In genomic region chr6:23272542-23272941, GRCm38 (mm10) we compare ENCODE assay signal across 34 mouse cellular contexts. TPM values are rescaled to one million over a fixed set of nuclear protein-coding genes. Genes with fewer than 3 reads are reported as not detected.
DNase-seq lines count a peak whose midpoint lies in the region; ATAC-seq and TF ChIP-seq lines count a peak whose summit lies in the region.
"Had no signal": no experiment of that assay in that cellular context is flagged by ENCODE, and none has a peak within 500 bp of the region (broad histone marks: within the 10 kb centered on the region; RNA-seq: fewer than 3 reads in every experiment).

No protein-coding gene starts in this region.

- H3K4me2 ChIP-seq in hindbrain, embryonic 14.5 days (replicated peaks): no peak overlapping the region
- peak overlapping the region; percentile 25; the same call in 1 of the 2 replicates for H3K4me2 ChIP-seq in midbrain, embryonic 12.5 days (replicated peaks)
- H3K4me2 ChIP-seq in midbrain, embryonic 15.5 days: no peak overlapping the region
- H3K4me2 ChIP-seq in forebrain, embryonic 11.5 days (ENCODE audit: low read depth, low read length, severe bottlenecking): peak overlapping the region; percentile 32; the same call in 1 of the 2 replicates
- 0 out of 2 replicates have a peak overlapping the region, but pooled peaks have one; percentile 2 for H3K4me2 ChIP-seq in forebrain, embryonic 15.5 days (replicated peaks)
- H3K4me2 ChIP-seq: heart, embryonic 15.5 days; intestine, embryonic 15.5 days; limb, embryonic 15.5 days; liver, embryonic 13.5 days had no signal

- H3K27me3 ChIP-seq in hindbrain, embryonic 10.5 days (ENCODE audit: insufficient read depth, poor library complexity, severe bottlenecking): peaks cover 87% of the 10 kb centered on the region
- H3K27me3 ChIP-seq in hindbrain, embryonic 14.5 days (ENCODE audit: control insufficient read depth, insufficient read depth, low read length): peaks cover 92% of the 10 kb centered on the region
- H3K27me3 ChIP-seq in midbrain, embryonic 12.5 days: peaks cover 67% of the 10 kb centered on the region
- peaks cover 77% of the 10 kb centered on the region for H3K27me3 ChIP-seq in midbrain, embryonic 15.5 days (replicated peaks)
- peaks cover 9% of the 10 kb centered on the region; the same call in 1 of the 2 replicates for H3K27me3 ChIP-seq in forebrain, embryonic 11.5 days (ENCODE audit: control insufficient read depth, insufficient read depth, low read length)
- peaks cover 57% of the 10 kb centered on the region for H3K27me3 ChIP-seq in forebrain, embryonic 15.5 days
- H3K27me3 ChIP-seq: megakaryocyte, embryonic 14.5 days had no signal

- no peak for ATAC-seq in hindbrain, embryonic 14.5 days (ENCODE audit: low FRiP score)
- ATAC-seq in midbrain, embryonic 12.5 days (ENCODE audit: low FRiP score, low read depth): peak; percentile 7; the same call in 1 of the 2 replicates
- no peak for ATAC-seq in midbrain, embryonic 15.5 days (replicated peaks)
- peak; percentile 29 for ATAC-seq in forebrain, embryonic 11.5 days (replicated peaks; ENCODE audit: low FRiP score)
- no peak for ATAC-seq in forebrain, embryonic 15.5 days (replicated peaks)
- ATAC-seq: hindbrain, embryonic 16.5 days; intestine, embryonic 15.5 days; lung, postnatal 0 days had no signal

- peak overlapping the region; percentile 24 for H3K4me3 ChIP-seq in hindbrain, embryonic 10.5 days
- H3K4me3 ChIP-seq in hindbrain, embryonic 14.5 days (replicated peaks; ENCODE audit: low read length): no peak overlapping the region
- no peak overlapping the region for H3K4me3 ChIP-seq in midbrain, embryonic 12.5 days
- no peak overlapping the region for H3K4me3 ChIP-seq in midbrain, embryonic 15.5 days
- H3K4me3 ChIP-seq in forebrain, embryonic 11.5 days (ENCODE audit: low read depth, low read length): no peak overlapping the region
- H3K4me3 ChIP-seq in forebrain, embryonic 15.5 days: no peak overlapping the region
- H3K4me3 ChIP-seq in left cerebral cortex, adult 2 months: no peak overlapping the region
- H3K4me3 ChIP-seq: erythroblast, embryonic 14.5 days; heart, embryonic 10.5 days; heart, embryonic 15.5 days; intestine, embryonic 15.5 days; limb, embryonic 10.5 days; limb, embryonic 15.5 days; liver, embryonic 13.5 days; megakaryocyte, embryonic 14.5 days had no signal

- peaks cover 25% of the 10 kb centered on the region for H3K4me1 ChIP-seq in hindbrain, embryonic 10.5 days (replicated peaks)
- 0 out of 2 replicates have a peak, but pooled peaks cover 6% of the 10 kb centered on the region for H3K4me1 ChIP-seq in hindbrain, embryonic 14.5 days (replicated peaks; ENCODE audit: control insufficient read depth, insufficient read depth, low read length)
- H3K4me1 ChIP-seq in midbrain, embryonic 12.5 days: peaks cover 20% of the 10 kb centered on the region
- peaks cover 5% of the 10 kb centered on the region; the same call in 1 of the 2 replicates for H3K4me1 ChIP-seq in midbrain, embryonic 15.5 days
- H3K4me1 ChIP-seq in forebrain, embryonic 11.5 days (replicated peaks; ENCODE audit: control insufficient read depth, insufficient read depth, low read length): peaks cover 17% of the 10 kb centered on the region
- peaks cover 10% of the 10 kb centered on the region for H3K4me1 ChIP-seq in forebrain, embryonic 15.5 days
- H3K4me1 ChIP-seq: heart, embryonic 10.5 days; heart, embryonic 15.5 days; intestine, embryonic 15.5 days; limb, embryonic 15.5 days; liver, embryonic 13.5 days; megakaryocyte, embryonic 14.5 days had no signal

- DNase-seq in hindbrain, embryonic 10.5 days (ENCODE audit: low spot score): no peak
- DNase-seq in hindbrain, embryonic 14.5 days (ENCODE audit: low spot score): no peak
- DNase-seq in forebrain, embryonic 11.5 days (ENCODE audit: low spot score): no peak
- DNase-seq in right cerebral cortex, postnatal 25 days: no peak
- DNase-seq in left cerebral cortex, adult 2 months (ENCODE audit: extremely low spot score in 1 of 2, low spot score in 2 of 2): no peak
- DNase-seq: adrenal gland, postnatal 14 days; cerebellum, adult 11-12 months; cerebellum, adult 9-11 months; gastrocnemius, postnatal 14 days; heart, adult 11 months; kidney, adult 8-10 months; kidney, postnatal 4 days; layer of hippocampus, postnatal 36 days; liver, embryonic 13.5 days; lung, adult 18-20 months; lung, postnatal 4 days; spleen, adult 18-20 months; thymus, postnatal 25 days had no signal

- intact Hi-C loops in left cerebral cortex, adult 2 months (cut with DNase I): no loop called here

- H3K9ac ChIP-seq in hindbrain, embryonic 14.5 days: no peak overlapping the region
- no peak overlapping the region for H3K9ac ChIP-seq in midbrain, embryonic 12.5 days (replicated peaks)
- no peak overlapping the region for H3K9ac ChIP-seq in midbrain, embryonic 15.5 days
- no peak overlapping the region for H3K9ac ChIP-seq in forebrain, embryonic 11.5 days (ENCODE audit: low read length)
- H3K9ac ChIP-seq in forebrain, embryonic 15.5 days (replicated peaks): no peak overlapping the region
- H3K9ac ChIP-seq: heart, embryonic 15.5 days; intestine, embryonic 15.5 days; limb, embryonic 15.5 days; liver, embryonic 13.5 days had no signal

- H3K36me3 ChIP-seq in hindbrain, embryonic 10.5 days: no peaks in the 10 kb centered on the region
- no peaks in the 10 kb centered on the region for H3K36me3 ChIP-seq in hindbrain, embryonic 14.5 days (replicated peaks; ENCODE audit: control insufficient read depth, insufficient read depth)
- H3K36me3 ChIP-seq in midbrain, embryonic 12.5 days: no peaks in the 10 kb centered on the region
- no peaks in the 10 kb centered on the region for H3K36me3 ChIP-seq in midbrain, embryonic 15.5 days (replicated peaks)
- H3K36me3 ChIP-seq in forebrain, embryonic 11.5 days (ENCODE audit: control insufficient read depth, insufficient read depth, low read length): no peaks in the 10 kb centered on the region
- no peaks in the 10 kb centered on the region for H3K36me3 ChIP-seq in forebrain, embryonic 15.5 days
- H3K36me3 ChIP-seq: heart, embryonic 10.5 days; heart, embryonic 15.5 days; intestine, embryonic 15.5 days; limb, embryonic 10.5 days; limb, embryonic 15.5 days; liver, embryonic 13.5 days had no signal

- H3K9me3 ChIP-seq in hindbrain, embryonic 10.5 days: no peaks in the 10 kb centered on the region
- H3K9me3 ChIP-seq in hindbrain, embryonic 14.5 days (ENCODE audit: control insufficient read depth, low read length): no peaks in the 10 kb centered on the region
- no peaks in the 10 kb centered on the region for H3K9me3 ChIP-seq in midbrain, embryonic 12.5 days
- no peaks in the 10 kb centered on the region for H3K9me3 ChIP-seq in midbrain, embryonic 15.5 days
- H3K9me3 ChIP-seq in forebrain, embryonic 11.5 days (ENCODE audit: control insufficient read depth, low read length): no peaks in the 10 kb centered on the region
- H3K9me3 ChIP-seq in forebrain, embryonic 15.5 days: no peaks in the 10 kb centered on the region
- H3K9me3 ChIP-seq: heart, embryonic 10.5 days; heart, embryonic 15.5 days; intestine, embryonic 15.5 days; limb, embryonic 10.5 days; limb, embryonic 15.5 days; liver, embryonic 13.5 days; megakaryocyte, embryonic 14.5 days had no signal

- no peak for TF ChIP-seq CTCF in left cerebral cortex, adult 2 months (IDR thresholded peaks at IDR 0.05)

- peak overlapping the region; percentile 56; the same call in 1 of the 2 replicates for H3K27ac ChIP-seq in hindbrain, embryonic 10.5 days
- H3K27ac ChIP-seq in hindbrain, embryonic 14.5 days: no peak overlapping the region
- no peak overlapping the region for H3K27ac ChIP-seq in midbrain, embryonic 12.5 days (replicated peaks)
- no peak overlapping the region for H3K27ac ChIP-seq in midbrain, embryonic 15.5 days
- peak overlapping the region; percentile 58 for H3K27ac ChIP-seq in forebrain, embryonic 11.5 days (ENCODE audit: low read depth, low read length)
- no peak overlapping the region for H3K27ac ChIP-seq in forebrain, embryonic 15.5 days (replicated peaks)
- no peak overlapping the region for H3K27ac ChIP-seq in left cerebral cortex, adult 2 months
- H3K27ac ChIP-seq: heart, embryonic 10.5 days; heart, embryonic 15.5 days; intestine, embryonic 15.5 days; kidney, postnatal 0 days; limb, embryonic 10.5 days; limb, embryonic 15.5 days; liver, embryonic 13.5 days had no signal

- 7% methylated on average over 7 of the region's 7 CpGs for WGBS in hindbrain, embryonic 10.5 days
- 9% methylated on average over 7 of the region's 7 CpGs for WGBS in hindbrain, embryonic 14.5 days
- 9% methylated on average over 7 of the region's 7 CpGs for WGBS in midbrain, embryonic 12.5 days
- 9% methylated on average over 7 of the region's 7 CpGs for WGBS in midbrain, embryonic 15.5 days
- 2% methylated on average over 7 of the region's 7 CpGs for WGBS in forebrain, embryonic 11.5 days
- 19% methylated on average over 7 of the region's 7 CpGs for WGBS in forebrain, embryonic 15.5 days

RNA-seq across cellular contexts. Expression of gene Fezf1, which starts 24.4 kb away (rescaled TPM):
- 0.33 and 1.4 TPM in 2 replicates for polyA plus RNA-seq in hindbrain, embryonic 10.5 days (2016; fragmentation: Nextera tagmentation; extraction: Ambion mirVana)
- not detected in 2 replicates for polyA plus RNA-seq in hindbrain, embryonic 14.5 days (2014; fragmentation: Nextera tagmentation; extraction: Ambion mirVana)
- polyA plus RNA-seq in midbrain, embryonic 12.5 days (2016; fragmentation: Nextera tagmentation; extraction: Ambion mirVana): 0.73 and 4.5 TPM in 2 replicates
- 2.2 and 6.3 TPM in 2 replicates for polyA plus RNA-seq in midbrain, embryonic 15.5 days (2015; fragmentation: Nextera tagmentation; extraction: Ambion mirVana)
- polyA plus RNA-seq in forebrain, embryonic 11.5 days (2014; fragmentation: Nextera tagmentation; extraction: Ambion mirVana): 34.9 and 37.0 TPM in 2 replicates
- 7.1 and 13.1 TPM in 2 replicates for polyA plus RNA-seq in forebrain, embryonic 15.5 days (2015; fragmentation: Nextera tagmentation; extraction: Ambion mirVana)
- total RNA-seq in left cerebral cortex, adult 2 months (2021): under 1 TPM; 0.19 to 0.23 TPM
- total RNA-seq: adrenal gland, postnatal 14 days; gastrocnemius, postnatal 14 days; heart, postnatal 25 days had no signal
- polyA plus RNA-seq: erythroblast, embryonic 14.5 days; heart, embryonic 15.5 days; hindbrain, embryonic 16.5 days; intestine, embryonic 15.5 days; kidney, postnatal 0 days; limb, embryonic 10.5 days; limb, embryonic 15.5 days; liver, embryonic 13.5 days; lung, postnatal 0 days; neural tube, embryonic 14.5 days; stomach, embryonic 16.5 days had no signal

Comparison
In these comparisons a context has a peak if more than half of its experiments do, and no peak if none do; other contexts are left out.
1. H3K27ac ChIP-seq: peak in hindbrain, embryonic 10.5 days (single experiment) and forebrain, embryonic 11.5 days (single experiment); none in hindbrain, embryonic 14.5 days (single experiment), midbrain, embryonic 12.5 days (single experiment), midbrain, embryonic 15.5 days (single experiment), forebrain, embryonic 15.5 days (single experiment) and left cerebral cortex, adult 2 months (single experiment).
2. ATAC-seq: peak in midbrain, embryonic 12.5 days (single experiment) and forebrain, embryonic 11.5 days (single experiment); none in hindbrain, embryonic 14.5 days (single experiment), midbrain, embryonic 15.5 days (single experiment) and forebrain, embryonic 15.5 days (single experiment).
3. H3K4me2 ChIP-seq: peak in midbrain, embryonic 12.5 days (single experiment), forebrain, embryonic 11.5 days (single experiment) and forebrain, embryonic 15.5 days (single experiment); none in hindbrain, embryonic 14.5 days (single experiment) and midbrain, embryonic 15.5 days (single experiment).